Mouse (Mus musculus) T-helper 2 cell (primary cell): ENCODE results near the gene Vmn1r202.
"Not testable (repeated sequence)": the region's sequence is repeated elsewhere in the genome, so short reads cannot be mapped to it uniquely, and the experiment has no call there.

ENCODE experiments used
- in situ Hi-C: fragments of 300-600 bp; cut with MboI, MseI; formaldehyde crosslinking; loops from one replicate; pipeline ENCODE4 v1.15.1; 2025; ENCODE audit warnings: high pct_unique_total_duplicates

Gene Vmn1r202

DNA sequence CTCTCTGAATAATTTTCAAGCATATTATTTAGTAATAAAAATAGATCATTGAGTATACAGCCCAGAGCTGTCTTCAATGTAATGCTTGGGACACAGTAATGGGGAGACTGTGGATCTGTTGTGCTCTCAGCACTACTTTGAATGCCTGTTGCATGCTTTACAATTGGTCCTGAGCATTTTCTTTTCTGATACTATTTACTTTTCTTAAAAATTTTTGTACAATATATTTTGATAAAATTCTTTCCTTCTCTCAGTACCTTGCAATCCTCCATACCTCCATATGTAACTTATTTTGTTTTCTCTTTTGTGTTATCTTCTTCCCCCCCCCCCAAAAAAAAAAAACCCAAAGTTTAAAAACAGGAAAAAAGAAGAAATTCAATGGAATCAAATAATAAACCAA, at the start of gene Vmn1r202:
Gene Vmn1r202, minus strand, starts transcription at position 101 of the 400 bp plus-strand sequence.
- in situ Hi-C loops: no loop called here

DNA sequence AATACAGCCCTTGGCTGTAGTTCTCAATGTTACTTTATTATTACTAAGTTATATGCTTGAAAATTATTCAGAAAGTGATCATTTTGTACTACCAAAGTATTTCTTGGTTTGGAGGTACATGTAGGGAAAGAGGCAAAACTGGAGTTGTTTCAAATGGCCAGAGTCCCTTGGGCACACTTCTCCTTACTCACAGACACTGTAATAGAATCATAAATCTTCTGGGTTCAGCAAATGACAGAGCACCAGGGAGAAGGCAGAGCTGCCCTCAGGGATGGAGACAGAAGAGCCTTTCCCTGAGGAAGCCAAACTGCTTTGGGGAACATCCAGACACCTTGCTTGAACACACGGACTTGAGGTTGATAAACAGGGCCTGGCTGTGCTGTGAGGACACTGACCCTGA, 47.7 kb upstream of the Vmn1r202 start, which contains the start of gene Vmn1r204:
Gene Vmn1r204, plus strand, starts transcription at position 301 of the 400 bp plus-strand sequence.
- in situ Hi-C loops: not testable (repeated sequence)

DNA sequence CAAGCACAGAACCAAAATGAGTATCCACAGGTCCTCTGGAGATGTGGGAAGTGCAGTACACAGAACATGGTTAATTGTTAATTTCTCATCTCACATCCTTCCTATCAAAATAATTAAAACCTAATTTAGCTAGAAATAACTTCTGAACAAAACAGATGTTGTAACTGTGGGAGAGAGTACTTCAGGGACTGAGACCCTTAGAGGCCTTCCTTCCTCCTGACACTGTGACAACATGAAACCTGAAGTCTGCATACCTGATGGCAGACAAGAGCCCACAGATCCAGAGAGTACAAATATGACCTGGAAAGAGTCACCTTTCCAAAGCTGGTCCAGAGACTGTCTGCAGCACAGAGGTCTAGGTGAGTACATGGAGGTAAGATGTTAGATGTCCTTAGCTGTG, 12.6 kb upstream of the Vmn1r202 start, which contains the start of gene Vmn1r203:
Gene Vmn1r203, plus strand, starts transcription at position 301 of the 400 bp plus-strand sequence.
- in situ Hi-C loops: no loop called here

DNA sequence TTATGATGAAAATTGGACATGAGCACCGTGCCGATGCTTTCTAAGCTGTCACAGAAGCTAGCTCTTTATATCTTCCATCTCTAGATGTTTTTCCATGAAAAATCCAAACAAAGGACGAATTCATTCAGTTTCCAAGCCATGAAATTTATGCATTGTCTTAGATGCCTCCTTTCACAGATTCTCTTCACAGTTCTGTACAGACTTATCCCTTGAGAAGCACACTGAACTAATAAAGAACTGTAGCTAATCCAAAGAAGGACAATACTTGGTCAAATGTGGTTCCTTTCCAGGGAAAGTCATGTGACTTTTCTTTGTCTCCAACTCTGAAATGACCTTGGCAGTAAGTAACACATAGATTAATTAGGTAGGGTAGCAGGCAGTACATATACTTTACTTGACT, 2.8 kb downstream of the Vmn1r202 start:
- in situ Hi-C loops: no loop called here

DNA sequence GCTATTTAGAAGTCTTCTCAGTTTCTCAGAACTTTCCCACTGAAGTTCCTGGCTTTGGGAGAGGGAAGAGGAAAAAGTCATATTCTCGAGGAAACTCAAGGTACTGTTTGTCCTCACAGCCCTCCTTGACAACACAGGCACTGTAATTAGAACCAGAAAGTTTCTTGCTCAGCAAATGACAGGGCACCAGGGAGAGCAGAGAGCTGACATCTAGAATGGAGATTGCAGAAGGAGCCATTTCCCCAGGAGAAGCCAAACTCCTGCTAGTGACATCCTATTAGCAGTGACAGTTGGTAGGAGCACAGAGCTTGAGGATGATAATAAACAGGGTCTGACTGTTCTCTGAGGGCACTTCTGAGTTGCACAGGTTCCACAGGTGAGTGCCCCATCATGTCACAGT, 33.6 kb downstream of the Vmn1r202 start, which contains the start of gene Vmn1r201:
Gene Vmn1r201, plus strand, starts transcription at position 301 of the 400 bp plus-strand sequence.
- in situ Hi-C loops: no loop called here

DNA sequence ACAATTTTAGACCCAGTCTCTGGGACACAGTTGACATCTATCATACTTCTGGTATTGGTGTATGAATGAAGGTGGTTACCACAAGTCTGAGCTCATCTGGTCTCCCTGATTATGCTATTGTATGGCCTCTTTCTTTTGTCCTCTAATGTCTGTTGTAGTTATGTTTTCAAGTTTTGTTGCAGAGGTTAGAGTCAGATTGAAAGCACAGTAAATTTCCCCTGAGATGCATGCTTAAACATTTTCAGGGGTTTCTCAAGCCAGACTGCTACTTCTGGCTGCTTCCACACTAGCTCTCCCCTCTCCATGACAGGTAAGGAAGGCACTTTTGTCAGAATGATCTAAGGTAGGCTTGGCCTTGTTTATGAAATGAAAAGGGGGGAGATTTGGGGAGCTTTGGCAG, 50.0 kb downstream of the Vmn1r202 start:
- in situ Hi-C loops: no loop called here
